Mouse (Mus musculus): ENCODE data around the gene Igtp. TPM values are rescaled to one million over a fixed set of nuclear protein-coding genes. Genes with fewer than 3 reads are reported as not detected.

Igtp gene
- total and polyA plus RNA-seq, 3 experiments = 70.3 to 143 (median 107) TPM

DNA sequence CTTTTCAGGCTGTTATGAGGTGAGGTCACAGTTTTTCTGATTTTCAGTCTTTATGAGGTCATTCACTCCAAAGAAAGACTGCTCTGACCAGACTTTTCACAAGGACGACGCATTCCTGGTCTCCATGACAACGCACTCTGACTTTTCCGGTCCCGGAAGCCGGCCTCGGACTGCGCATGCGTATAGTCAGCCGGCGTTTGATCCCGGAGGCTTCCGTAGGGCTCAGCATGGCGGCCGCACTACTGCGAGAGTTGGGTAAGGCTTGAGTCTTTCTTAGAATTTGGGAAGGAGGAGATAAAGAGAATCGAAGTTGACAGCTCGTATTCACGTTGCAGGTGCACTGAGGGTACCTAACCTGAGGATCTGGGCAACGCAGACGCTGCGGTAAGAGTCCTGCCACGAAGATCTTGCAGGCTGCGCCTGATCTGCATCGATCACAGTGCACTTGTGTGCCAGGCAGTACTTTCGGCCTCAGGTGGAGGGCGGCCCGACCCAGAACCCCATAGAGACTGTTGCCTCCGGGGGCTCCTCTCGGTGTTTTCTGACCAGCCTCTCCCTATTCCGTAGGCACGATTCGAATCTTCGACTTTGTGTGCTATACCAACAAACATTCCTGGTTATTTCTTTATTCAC lies 27.8 kb upstream of the Igtp start, which contains the start of gene Mrpl22:
Mrpl22 (plus strand) TSS at position 203 of the 633 bp plus-strand sequence.
- Histone ChIP-seq H3K4me1 (ENCODE audit: control insufficient read depth in 1 of 2, insufficient read depth in 2 of 2) (peaks cover 0 to 22% of the 10 kb centered on the region in 2 experiments; a peak in 2 of 4 replicates), H3K9me3 (replicated peaks; ENCODE audit: low read length) (no peaks in the 10 kb centered on the region), H3K4me3 (replicated peaks in 1 of 3; ENCODE audit: low read depth in 2 of 3, low read length in 2 of 3, poor library complexity in 1 of 3) (peak within 1 kb of the TSS; percentile 72 to 93 (median 84)), H3K4me2 (ENCODE audit: insufficient read depth, low read depth, poor library complexity, severe bottlenecking) (peak within 1 kb of the TSS; percentile 74), H3K79me2 (replicated peaks; ENCODE audit: control insufficient read depth, extremely low read depth, insufficient read depth, poor library complexity, severe bottlenecking) (peaks cover 31% of the 10 kb centered on the region), H3K9ac (ENCODE audit: insufficient read depth, low read depth) (peak within 1 kb of the TSS; percentile 78), H3K36me3 (replicated peaks in 1 of 2; ENCODE audit: control insufficient read depth in 1 of 2, insufficient read depth in 1 of 2, low read length in 1 of 2) (peaks cover 29 to 41% of the 10 kb centered on the region in 2 experiments), H3K27ac (ENCODE audit: insufficient read depth, low read depth) (peak within 1 kb of the TSS; percentile 34; the same call in 1 of the 2 replicates), H3K27me3 (replicated peaks) (no peaks in the 10 kb centered on the region)
- peak; percentile 100 for DNase-seq (ENCODE audit: extremely low read depth)
- no peak for TF ChIP-seq ZC3H11A (IDR thresholded peaks at IDR 0.05; ENCODE audit: low read depth, low read length)
- peak; percentile 98 for TF ChIP-seq ELF1 (IDR thresholded peaks at IDR 0.05; ENCODE audit: low read depth, low read length)
- peak; percentile 90 for TF ChIP-seq HCFC1 (IDR thresholded peaks at IDR 0.05; ENCODE audit: low read depth, low read length)
- TF ChIP-seq SMC3 (IDR thresholded peaks at IDR 0.05; ENCODE audit: low read depth, low read length) = no peak
- peak; percentile 98 for TF ChIP-seq MXI1 (IDR thresholded peaks at IDR 0.05; ENCODE audit: low read depth, low read length)
- TF ChIP-seq TBP (conservative IDR thresholded peaks at IDR 0.05; ENCODE audit: low read depth, low read length) = peak; percentile 83
- peak; percentile 4; the same call in 1 of the 2 replicates for TF ChIP-seq ETS1 (conservative IDR thresholded peaks at IDR 0.05; ENCODE audit: low read depth, low read length)
- TF ChIP-seq NELFE (IDR thresholded peaks at IDR 0.05; ENCODE audit: low read depth, low read length) = peak; percentile 91
- peak; percentile 81 for TF ChIP-seq CHD2 (IDR thresholded peaks at IDR 0.05; ENCODE audit: low read length)
- peak; percentile 98 for TF ChIP-seq SIN3A (IDR thresholded peaks at IDR 0.05; ENCODE audit: low read length)
- TF ChIP-seq EP300 (IDR thresholded peaks at IDR 0.05; ENCODE audit: low read length) = no peak
- TF ChIP-seq ZKSCAN1 (IDR thresholded peaks at IDR 0.05; ENCODE audit: borderline replicate concordance, low read depth, low read length) = no peak
- 0 out of 2 replicates have a peak, but pooled peaks have one; percentile 29 for TF ChIP-seq MEF2A (IDR thresholded peaks at IDR 0.05; ENCODE audit: borderline replicate concordance, low read depth, low read length)
- peak; percentile 94 for TF ChIP-seq POLR2A (IDR thresholded peaks at IDR 0.05; ENCODE audit: low read depth, low read length)
- peak; percentile 33; the same call in 1 of the 2 replicates for TF ChIP-seq JUN (IDR thresholded peaks at IDR 0.05; ENCODE audit: insufficient read depth, low read depth, low read length)
- TF ChIP-seq JUND (conservative IDR thresholded peaks at IDR 0.05; ENCODE audit: low read depth, low read length) = no peak
- peak; percentile 95 for TF ChIP-seq NRF1 (IDR thresholded peaks at IDR 0.05; ENCODE audit: low read depth, low read length)
- no peak for TF ChIP-seq MYC (IDR thresholded peaks at IDR 0.05; ENCODE audit: low read depth, low read length)
- no peak; the same call in 1 of the 2 replicates for TF ChIP-seq KAT2A (IDR thresholded peaks at IDR 0.05; ENCODE audit: insufficient replicate concordance, low read length)
- TF ChIP-seq TCF12 (IDR thresholded peaks at IDR 0.05; ENCODE audit: low read depth, low read length) = peak; percentile 74
- TF ChIP-seq POLR2AphosphoS2 (IDR thresholded peaks at IDR 0.05; ENCODE audit: low read depth, low read length) = peak; percentile 32; the same call in 1 of the 2 replicates
- 0 out of 2 replicates have a peak, but pooled peaks have one; percentile 28 for TF ChIP-seq IRF4 (IDR thresholded peaks at IDR 0.05; ENCODE audit: low read depth, low read length)
- dilution Hi-C loops (cut with MboI; ENCODE audit: extremely low pct_ligation_motif_present, extremely low pct_unique_long_range_greater_than_20kb, low sequenced_read_pairs) (no loop called here), in situ Hi-C loops (cut with MboI; ENCODE audit: low pct_ligation_motif_present, low pct_unique_long_range_greater_than_20kb, low sequenced_read_pairs) (no loop called here)

All from CH12.LX (cell line).